Mouse (Mus musculus): ENCODE measurements around the gene Lcor.
A peak's percentile ranks its signal among the peaks of the same experiment; 100 is the strongest.

Lcor gene

DNA sequence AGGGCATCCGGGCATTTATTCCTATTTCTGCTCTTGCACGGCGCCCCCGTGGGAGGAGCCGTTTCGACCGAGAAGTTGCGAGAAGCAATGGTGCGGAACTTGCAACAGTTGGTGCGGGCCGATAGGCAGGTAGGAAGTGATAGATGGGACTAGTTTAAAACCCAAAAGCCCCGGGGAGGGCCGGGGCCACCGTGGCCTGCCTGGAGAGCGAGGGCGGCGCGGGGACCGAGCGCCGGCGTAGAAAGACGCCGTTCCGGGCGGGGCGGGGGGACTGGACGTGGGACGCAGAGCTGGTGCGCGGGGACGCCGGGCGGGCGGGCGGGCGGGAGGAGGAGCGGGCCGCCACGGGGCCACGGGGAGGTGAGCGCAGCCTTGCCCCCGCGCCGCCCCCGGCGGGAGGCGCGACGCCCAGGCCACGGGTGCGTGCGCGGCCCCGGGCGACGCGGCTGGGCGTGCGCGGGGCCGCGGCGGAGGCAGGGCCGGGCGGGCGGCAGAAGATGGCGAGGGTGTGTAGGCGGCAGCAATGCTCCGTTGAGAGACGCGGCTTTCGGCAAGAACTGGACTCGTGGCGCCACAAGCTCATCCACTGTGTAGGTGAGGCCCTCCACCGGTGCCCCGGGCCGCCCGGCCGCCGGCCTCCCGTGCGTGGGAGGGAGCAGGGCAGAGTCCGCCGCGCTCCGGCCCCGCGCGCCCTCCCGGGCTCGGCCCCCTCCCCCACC is at the start of gene Lcor:
Gene Lcor, plus strand, starts transcription at position 448 of the 719 bp plus-strand sequence.
- DNase-seq (ENCODE audit: low spot score in 2 of 2), result peak; percentile 80 to 83

GRCm38 (mm10) chr19:41435366-41435765 is 47.1 kb upstream of the Lcor start:
- DNase-seq (ENCODE audit: low spot score in 2 of 2), result no peak

- DNase-seq (ENCODE audit: low spot score in 2 of 2), result no peak
These were observed 46.0 kb upstream of the Lcor start for GRCm38 (mm10) chr19:41436461-41436860.

- DNase-seq (ENCODE audit: low spot score in 2 of 2), result no peak
These were observed 43.5 kb upstream of the Lcor start for GRCm38 (mm10) chr19:41438953-41439352.

- DNase-seq (ENCODE audit: low spot score in 2 of 2), result no peak
These were observed 41.0 kb upstream of the Lcor start for GRCm38 (mm10) chr19:41441446-41441845.

DNA sequence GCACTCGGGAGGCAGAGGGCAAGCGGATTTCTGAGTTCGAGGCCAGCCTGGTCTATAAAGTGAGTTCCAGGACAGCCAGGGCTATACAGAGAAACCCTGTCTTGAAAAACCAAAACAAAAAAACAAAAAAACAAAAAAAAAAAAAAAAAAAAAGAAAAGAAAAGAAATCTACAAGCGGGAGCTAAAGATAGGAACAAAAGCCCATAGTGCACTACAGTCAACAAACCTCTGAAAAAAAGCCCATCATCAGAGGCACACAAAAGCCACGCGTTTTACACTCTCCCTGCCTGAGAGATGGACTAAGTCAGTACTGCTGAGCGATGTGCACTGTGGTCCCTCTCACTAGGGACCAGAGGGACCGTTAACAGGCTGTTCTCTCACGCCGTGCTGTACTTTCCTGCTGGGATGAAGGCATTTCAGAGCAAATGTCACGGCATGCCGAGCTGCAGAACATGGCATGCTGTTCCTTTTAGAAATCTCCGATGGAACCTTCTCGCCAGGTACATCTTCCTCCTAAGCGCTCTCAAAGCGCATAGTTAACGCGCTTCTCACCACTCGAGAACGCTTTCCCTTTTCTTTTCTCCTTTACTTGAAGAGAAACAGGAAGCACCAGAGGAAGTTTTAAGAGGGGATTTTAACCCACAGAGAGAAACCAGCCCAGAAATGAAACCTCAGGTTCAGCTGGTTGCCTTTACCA is 40.4 kb upstream of the Lcor start:
- DNase-seq (ENCODE audit: low spot score in 2 of 2), result no peak

DNA sequence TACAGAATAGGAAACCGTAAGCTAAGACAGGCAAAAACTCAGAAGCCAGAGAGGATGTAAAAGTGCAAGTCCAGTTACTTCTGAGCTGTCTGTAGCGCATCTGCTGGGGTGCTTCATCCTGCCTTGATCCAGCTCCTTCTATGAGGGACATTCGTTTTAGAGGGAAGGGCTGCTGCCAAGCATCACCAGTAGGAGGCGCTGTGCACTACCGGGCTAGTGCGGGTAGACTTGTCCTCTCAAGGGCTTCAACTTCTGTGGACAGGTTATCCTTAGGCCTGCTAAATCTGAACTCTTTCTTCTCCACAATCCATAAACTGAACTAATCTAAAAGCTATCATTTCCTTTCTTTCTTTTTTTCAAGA is 39.8 kb upstream of the Lcor start:
- DNase-seq (ENCODE audit: low spot score in 2 of 2), result peak; percentile 29 to 33

DNA sequence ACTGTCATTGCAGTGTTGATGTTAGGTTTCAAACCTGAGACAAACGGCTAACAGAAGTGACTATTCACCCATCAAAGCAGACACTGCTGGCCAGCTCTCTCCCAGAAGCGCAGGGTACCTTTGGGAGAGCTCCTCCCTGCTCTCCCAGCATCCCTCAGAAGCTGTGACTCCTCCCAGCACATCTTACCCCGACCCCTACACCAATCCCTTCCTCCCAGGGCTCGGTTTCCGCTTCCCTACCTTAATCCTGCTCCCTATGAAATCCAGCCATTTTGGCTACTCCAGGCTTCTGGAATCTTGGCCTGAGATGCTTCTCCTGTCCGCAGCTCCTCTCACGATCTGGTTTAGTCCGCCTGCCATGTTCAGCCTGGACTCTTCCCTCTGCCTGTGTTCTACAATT is 37.9 kb upstream of the Lcor start:
- no peak for DNase-seq (ENCODE audit: low spot score in 2 of 2)

DNA sequence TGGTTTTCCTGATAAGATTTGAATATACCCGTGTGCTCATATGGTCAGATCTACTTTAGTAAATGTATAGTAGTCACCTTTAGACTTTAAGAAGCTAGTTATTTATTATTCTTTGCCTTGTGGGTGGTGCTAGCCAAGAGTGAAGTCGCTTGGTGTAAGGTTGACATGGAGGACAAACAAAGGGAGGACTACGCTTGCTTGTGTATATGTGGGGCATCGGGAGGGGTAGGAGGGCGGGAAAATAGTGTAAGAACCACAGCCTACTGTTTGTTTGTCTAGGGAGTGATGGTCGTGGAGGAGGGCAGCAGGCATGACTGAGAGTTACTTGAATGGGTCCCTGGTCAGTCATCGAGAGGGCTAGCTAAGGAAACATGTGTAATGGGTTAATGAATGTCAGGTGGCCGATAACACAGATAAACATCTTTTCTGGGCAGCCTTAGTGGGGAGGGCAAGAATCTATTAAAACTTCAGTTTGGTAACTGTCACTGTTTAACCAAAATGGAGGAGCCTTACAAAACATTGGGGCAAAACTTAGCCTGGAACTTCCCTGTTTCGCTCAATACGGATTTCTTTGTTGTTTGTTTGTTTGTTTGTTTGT is 37.3 kb upstream of the Lcor start:
- no peak for DNase-seq (ENCODE audit: low spot score in 2 of 2)

- no peak for DNase-seq (ENCODE audit: low spot score in 2 of 2)
These were observed 36.7 kb upstream of the Lcor start for GRCm38 (mm10) chr19:41445723-41446122.

DNA sequence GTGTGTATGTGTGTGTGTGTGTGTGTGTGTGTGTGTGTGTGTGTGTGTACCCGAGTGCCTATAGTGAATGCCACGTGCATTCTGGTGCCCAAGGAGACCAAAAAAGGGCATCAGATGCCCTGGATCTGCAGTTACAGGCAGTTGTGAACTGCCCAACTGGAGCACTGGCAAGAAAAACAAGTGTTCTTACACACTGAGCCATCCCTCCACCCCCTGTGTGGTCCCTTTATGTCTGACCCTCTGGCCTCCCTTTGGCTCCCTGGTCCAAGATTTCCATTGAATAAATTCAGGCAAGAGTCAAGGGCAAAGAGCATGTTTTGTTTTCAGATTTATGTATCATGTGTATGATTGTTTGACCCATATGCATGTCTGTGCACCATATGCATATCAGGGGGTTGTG is 35.3 kb upstream of the Lcor start:
- DNase-seq (ENCODE audit: low spot score in 2 of 2), result no peak

DNA sequence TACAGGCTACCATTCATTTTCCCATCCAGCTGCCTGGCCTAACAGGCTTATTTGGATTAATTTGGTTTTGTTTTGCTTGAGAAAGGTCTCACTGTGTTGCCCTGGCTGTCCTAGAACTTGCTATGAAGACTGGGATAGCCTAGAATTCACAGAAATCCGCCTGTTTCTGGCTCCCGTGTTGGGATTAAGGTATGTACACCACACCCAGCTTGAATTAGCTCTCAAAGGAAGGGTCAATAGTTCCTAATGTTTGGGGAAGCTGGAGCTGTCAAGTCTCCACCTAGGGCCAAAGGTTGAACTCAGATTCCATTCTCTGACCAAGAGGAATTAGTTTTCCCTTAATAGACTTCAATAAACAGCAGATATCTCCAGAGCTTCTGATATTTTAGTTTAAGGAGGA is 34.7 kb upstream of the Lcor start:
- DNase-seq (ENCODE audit: low spot score in 2 of 2), result no peak

DNA sequence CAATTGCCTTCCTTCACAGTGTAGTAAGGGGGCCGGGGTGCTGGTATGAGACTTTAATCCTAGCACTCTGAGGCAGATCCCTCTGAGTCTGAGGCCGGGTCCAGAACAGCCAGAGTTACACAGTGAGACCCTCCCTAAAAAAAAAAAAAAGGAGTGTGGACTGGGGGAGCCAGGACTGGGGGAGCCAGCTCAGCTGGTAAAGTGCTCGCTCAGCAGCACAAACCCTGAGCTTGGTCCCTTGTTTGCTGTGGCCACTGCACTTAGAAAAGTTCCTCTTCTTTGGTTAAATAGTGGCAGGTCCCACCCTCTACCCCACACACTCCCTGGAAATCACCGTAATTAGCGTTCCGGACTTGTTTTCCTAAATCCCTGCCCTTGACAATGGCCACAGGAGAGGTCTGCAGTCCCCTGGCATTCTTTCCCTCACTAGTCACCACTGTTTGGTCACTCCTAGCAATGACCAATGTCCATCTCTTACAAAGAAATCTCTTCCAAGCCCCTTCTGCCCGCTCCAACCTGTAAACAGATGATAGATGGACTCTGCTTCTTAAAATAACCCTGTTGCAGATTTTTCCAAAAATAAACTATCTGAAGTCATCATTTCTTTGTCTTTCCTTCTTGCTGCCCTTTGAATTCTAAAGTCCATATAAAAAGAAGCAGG is 32.9 kb upstream of the Lcor start:
- no peak for DNase-seq (ENCODE audit: low spot score in 2 of 2)

GRCm38 (mm10) chr19:41452166-41452565 is 30.3 kb upstream of the Lcor start:
- no peak for DNase-seq (ENCODE audit: low spot score in 2 of 2)

DNA sequence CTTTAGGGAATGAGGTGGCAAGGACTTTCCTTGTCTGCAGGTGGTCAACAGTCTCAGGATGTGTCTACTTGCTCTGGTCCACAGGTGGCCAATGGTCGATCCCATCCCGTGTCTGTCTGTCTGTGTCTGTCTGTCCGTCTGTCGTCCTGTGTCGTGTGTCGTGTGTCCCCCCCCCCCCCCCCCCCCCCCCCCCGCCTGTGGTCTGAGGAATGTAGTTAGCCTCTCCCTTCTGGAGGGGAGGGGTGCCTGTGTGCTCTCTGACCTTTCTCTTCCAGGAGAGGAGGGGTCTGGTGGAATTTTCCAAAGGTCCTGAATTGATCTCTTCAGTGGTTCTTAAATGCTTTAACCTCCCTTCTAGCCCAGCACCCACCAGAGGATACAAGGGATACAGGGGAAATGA is 27.8 kb upstream of the Lcor start:
- no peak for DNase-seq (ENCODE audit: low spot score in 2 of 2)

DNA sequence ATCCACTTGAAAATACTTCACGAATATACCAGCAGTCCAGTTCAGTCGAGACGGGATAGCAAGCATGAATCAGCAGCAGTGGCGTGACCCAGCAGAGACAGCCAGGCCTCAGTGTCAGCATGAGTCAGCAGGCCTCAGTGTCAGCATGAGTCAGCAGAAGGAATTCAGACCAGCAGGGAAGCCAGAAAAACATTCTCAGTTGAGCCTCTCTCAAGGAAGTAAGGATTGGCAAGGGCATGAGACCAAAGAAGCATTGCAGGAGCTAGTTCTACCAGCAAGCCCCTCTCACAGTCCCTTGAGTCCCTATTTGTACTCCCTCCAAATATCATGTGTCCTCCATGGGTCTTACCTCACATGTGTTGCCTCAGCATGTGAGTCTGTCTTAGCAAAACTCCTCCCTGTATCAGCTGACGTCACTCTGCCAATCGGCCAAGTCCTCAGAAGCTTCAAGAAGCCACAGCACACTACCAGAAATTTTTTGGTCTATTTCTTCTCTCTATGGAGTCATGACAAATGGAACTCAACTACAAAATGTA is 27.3 kb upstream of the Lcor start:
- DNase-seq (ENCODE audit: low spot score in 2 of 2), result peak; percentile 42 to 47

- DNase-seq (ENCODE audit: low spot score in 2 of 2), result no peak
These were observed 25.3 kb upstream of the Lcor start for GRCm38 (mm10) chr19:41457181-41457580.

GRCm38 (mm10) chr19:41462166-41462735 is 20.2 kb upstream of the Lcor start:
- no peak for DNase-seq (ENCODE audit: low spot score in 2 of 2)

- DNase-seq (ENCODE audit: low spot score in 2 of 2), result no peak
These were observed 18.6 kb upstream of the Lcor start for GRCm38 (mm10) chr19:41463841-41464240.

GRCm38 (mm10) chr19:41466475-41466874 is 16.0 kb upstream of the Lcor start:
- DNase-seq (ENCODE audit: low spot score in 2 of 2), result no peak

DNA sequence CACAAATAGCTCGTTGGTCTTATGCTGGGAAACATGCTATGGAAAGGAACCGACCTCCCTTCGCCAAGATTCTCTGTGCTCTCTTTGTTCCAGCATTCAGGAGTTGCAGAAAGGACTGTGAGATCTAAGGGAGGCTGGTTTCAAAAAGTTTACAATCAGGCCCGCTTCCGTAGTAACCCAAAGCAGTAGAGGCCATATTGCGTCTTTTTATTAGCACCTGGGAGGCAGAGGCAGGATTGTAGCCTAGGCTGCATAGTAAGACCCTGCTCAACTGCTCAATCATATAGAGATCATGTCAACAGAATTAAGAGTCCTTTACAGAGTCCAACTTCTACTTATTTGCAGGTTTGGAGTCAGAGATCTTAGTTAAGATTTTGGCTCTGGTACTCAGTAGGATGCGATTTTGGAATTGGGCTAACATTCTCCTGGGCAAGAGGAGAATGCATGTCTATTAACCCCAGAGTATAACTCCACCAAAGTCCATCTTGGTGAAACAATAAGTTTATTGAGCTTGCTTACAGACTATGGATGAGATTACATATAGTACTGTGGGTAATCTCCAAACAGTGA is 8.8 kb upstream of the Lcor start:
- DNase-seq (ENCODE audit: low spot score in 2 of 2), result no peak

DNA sequence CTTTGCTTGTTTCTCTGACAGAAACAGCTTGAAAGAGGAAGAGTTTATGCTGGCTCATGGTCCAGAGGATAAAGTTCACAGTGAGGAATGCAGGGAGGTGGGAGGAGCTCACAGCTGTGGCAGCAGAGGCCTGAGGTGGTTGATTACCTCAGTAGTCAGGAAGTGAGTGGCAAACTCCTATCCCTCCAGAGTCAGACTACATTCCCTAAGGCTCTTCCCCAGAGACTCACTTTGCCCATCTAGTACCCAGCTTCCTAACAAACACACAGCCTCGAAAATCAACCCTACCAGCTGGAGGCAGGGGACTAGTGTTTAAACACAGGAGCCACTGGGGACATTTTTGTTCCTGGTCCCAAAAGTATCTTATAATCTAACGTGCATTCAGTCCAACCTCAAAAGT is 7.5 kb upstream of the Lcor start:
- no peak for DNase-seq (ENCODE audit: low spot score in 2 of 2)

Measured in urinary bladder, postnatal 36 days (tissue).